Mouse (Mus musculus) subcutaneous adipose tissue, adult 2 months (tissue): Measurements from ENCODE around the gene Parp3. TPM values are rescaled to one million over a fixed set of nuclear protein-coding genes. Genes with fewer than 3 reads are reported as not detected.

Source experiments
- polyA plus RNA-seq: library from polyadenylated mRNA; depleted of rRNA; stranded (reverse); fragments of >200 nt; gene quantifications from 2 replicates; pipeline ENCODE4 v1.2.3, GENCODE M21; 2012; ENCODE audit warnings: low replicate concordance; rRNA removed

Parp3 gene
- 91.3 and 199 TPM in 2 replicates for polyA plus RNA-seq

DNA sequence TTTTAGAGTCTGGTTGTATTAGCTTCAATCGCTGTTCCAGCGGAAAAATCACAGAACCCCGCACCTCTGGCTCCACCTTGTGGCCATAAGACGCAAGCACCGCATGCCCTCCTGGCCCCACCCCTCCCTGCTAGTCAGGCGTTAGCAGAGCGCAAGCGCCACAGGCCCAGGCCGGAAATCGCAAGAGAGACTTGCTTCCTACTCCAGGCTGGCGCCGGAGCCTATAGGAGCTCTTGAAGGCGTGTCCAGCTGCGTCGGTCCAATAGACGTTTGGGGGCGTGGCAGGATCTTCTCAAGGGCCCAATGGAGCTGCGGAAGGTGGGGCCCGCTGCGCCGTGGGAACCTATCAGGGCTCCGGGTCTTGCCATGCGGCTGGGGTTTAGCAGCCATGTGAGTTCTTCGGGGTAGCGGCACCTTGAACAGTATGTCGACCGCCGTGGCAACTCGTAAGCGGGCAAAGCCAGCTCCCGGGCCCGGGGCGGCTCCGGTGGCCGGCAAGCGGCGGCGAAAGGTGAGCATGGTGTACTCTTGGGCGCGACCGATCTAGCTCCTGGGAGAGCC lies at the start of gene Parp3:
TSS of gene Parp3 (minus strand) at position 26 of the 561 bp plus-strand sequence.

GRCm38 (mm10) chr9:106514273-106514672 lies 37.5 kb upstream of the Parp3 start, which contains the start of gene Iqcf5:
Gene Iqcf5 (plus strand): TSS chr9:106514573.

GRCm38 (mm10) chr9:106499667-106500066 lies 22.9 kb upstream of the Parp3 start, which contains the start of gene Iqcf1:
Gene Iqcf1 (plus strand): TSS chr9:106499967.

DNA sequence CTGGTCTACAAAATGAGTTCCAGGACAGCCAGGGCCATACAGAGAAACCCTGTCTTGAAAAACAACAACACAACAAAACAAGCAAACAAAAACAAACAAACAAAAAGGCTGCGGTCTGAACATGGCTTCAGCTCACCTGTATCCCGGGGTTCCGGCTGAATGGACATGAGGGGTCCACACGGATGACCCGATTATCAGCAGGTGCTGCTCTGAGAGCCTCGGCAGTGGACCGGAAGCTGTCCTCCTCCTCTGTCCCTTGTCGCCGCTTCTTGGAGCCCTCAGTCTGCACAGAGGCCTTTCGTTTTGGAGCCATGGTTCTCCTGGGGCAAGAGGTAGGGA lies 1.1 kb downstream of the Parp3 start, which contains the start of gene Rrp9:
TSS of gene Rrp9 (plus strand) at position 301 of the 339 bp plus-strand sequence.

GRCm38 (mm10) chr9:106465571-106466200 lies 11.1 kb downstream of the Parp3 start, which contains the start of gene Gpr62:
Gene Gpr62 (minus strand): TSS chr9:106465938.

GRCm38 (mm10) chr9:106453271-106454070 lies 23.3 kb downstream of the Parp3 start, which contains the start of gene Pcbp4:
Gene Pcbp4 (plus strand): TSS chr9:106453291.

GRCm38 (mm10) chr9:106447348-106447747 lies 29.4 kb downstream of the Parp3 start, which contains the start of the genes Abhd14b and Abhd14a:
Gene Abhd14b (plus strand): TSS chr9:106447459.
Gene Abhd14a (minus strand): TSS chr9:106447678.

GRCm38 (mm10) chr9:106429221-106430014 lies 47.3 kb downstream of the Parp3 start, which contains the start of gene Rpl29:
Gene Rpl29 (plus strand): TSS chr9:106429454.

Other genes starting within 250 kb of the Parp3 start
- gene Alas1, start 228.3 kb downstream of the Parp3 start, polyA plus RNA-seq = 185 and 273 TPM in 2 replicates
- 8.3 and 11.1 TPM in 2 replicates for gene Poc1a, start 195.9 kb downstream of the Parp3 start, polyA plus RNA-seq
- gene Dusp7, start 108.3 kb downstream of the Parp3 start, polyA plus RNA-seq = 46.7 and 83.4 TPM in 2 replicates
- gene Rpl29, start 47.5 kb downstream of the Parp3 start, polyA plus RNA-seq = 462 and 751 TPM in 2 replicates
- 11.5 and 16.5 TPM in 2 replicates for gene Acy1, start 38.6 kb downstream of the Parp3 start, polyA plus RNA-seq
- gene Abhd14b, start 29.5 kb downstream of the Parp3 start, polyA plus RNA-seq = 80.4 and 111 TPM in 2 replicates
- 53.8 and 72.6 TPM in 2 replicates for gene Abhd14a, start 29.3 kb downstream of the Parp3 start, polyA plus RNA-seq
- 78.7 and 126 TPM in 2 replicates for gene Pcbp4, start 23.7 kb downstream of the Parp3 start, polyA plus RNA-seq
- 0.40 TPM in 1 of 2 replicates, not detected in the other for gene Gpr62, start 11.0 kb downstream of the Parp3 start, polyA plus RNA-seq
- gene Rrp9, start 986 bp downstream of the Parp3 start, polyA plus RNA-seq = 22.3 and 41.2 TPM in 2 replicates
- gene Iqcf1, start 23.0 kb upstream of the Parp3 start, polyA plus RNA-seq = not detected in 2 replicates
- not detected in 2 replicates for gene Iqcf5, start 37.6 kb upstream of the Parp3 start, polyA plus RNA-seq
- not detected in 2 replicates for gene Iqcf3, start 84.7 kb upstream of the Parp3 start, polyA plus RNA-seq
- not detected in 2 replicates for gene Iqcf4, start 94.0 kb upstream of the Parp3 start, polyA plus RNA-seq
- not detected in 2 replicates for gene Iqcf6, start 149.6 kb upstream of the Parp3 start, polyA plus RNA-seq
- not detected in 2 replicates for gene Grm2, start 179.1 kb upstream of the Parp3 start, polyA plus RNA-seq
- gene Tex264, start 209.0 kb upstream of the Parp3 start, polyA plus RNA-seq = 142 and 168 TPM in 2 replicates